Mouse (Mus musculus) hindbrain, embryonic 16.5 days (tissue): Measurements from ENCODE around the gene LTO1. TPM values are rescaled to one million over a fixed set of nuclear protein-coding genes. Genes with fewer than 3 reads are reported as not detected.
A peak's percentile ranks its signal among the peaks of the same experiment; 100 is the strongest.

Source experiments
- ATAC-seq: fragments of 200-750 bp; cut with Nextera tagmentation; 2 replicates; pipeline ENCODE4 v1.8.0; 2017; ENCODE audit warnings: moderate TSS enrichment, moderate library complexity
- H3K27ac ChIP-seq: fragments of 300-500 bp; sonication (generic); 2 replicates; pipeline ENCODE4 v1.5.1; 2014; ENCODE audit warnings: low read depth, mild to moderate bottlenecking, control low read depth, low read length, moderate library complexity
- H3K27me3 ChIP-seq: fragments of 300-500 bp; sonication (generic); replicated peaks from 2 replicates; pipeline ENCODE4 v1.6.1; 2014; ENCODE audit warnings: low read length; ENCODE audit not compliant: control insufficient read depth, insufficient read depth
- H3K36me3 ChIP-seq: fragments of 300-500 bp; sonication (generic); 2 replicates; pipeline ENCODE4 v1.6.1; 2014; ENCODE audit warnings: mild to moderate bottlenecking, low read length, moderate library complexity, mixed read lengths; ENCODE audit not compliant: control insufficient read depth, insufficient read depth
- H3K4me1 ChIP-seq: fragments of 300-500 bp; sonication (generic); 2 replicates; pipeline ENCODE4 v1.6.1; 2014; ENCODE audit warnings: low read depth, low read length; ENCODE audit not compliant: control insufficient read depth, insufficient read depth
- H3K4me2 ChIP-seq: fragments of 300-500 bp; sonication (generic); 2 replicates; pipeline ENCODE4 v1.6.1; 2014; ENCODE audit warnings: mild to moderate bottlenecking, low read length, control low read depth, moderate library complexity
- H3K4me3 ChIP-seq: fragments of 300-500 bp; sonication (generic); 2 replicates; pipeline ENCODE4 v1.5.1; 2014; ENCODE audit warnings: mild to moderate bottlenecking, low read length, control low read depth, moderate library complexity
- H3K9ac ChIP-seq: fragments of 300-500 bp; sonication (generic); 2 replicates; pipeline ENCODE4 v1.6.1; 2014; ENCODE audit warnings: low read depth, mild to moderate bottlenecking, control low read depth, low read length, moderate library complexity
- H3K9me3 ChIP-seq: fragments of 300-500 bp; sonication (generic); 2 replicates; pipeline ENCODE4 v1.6.1; 2014; ENCODE audit warnings: mild to moderate bottlenecking, low read length, moderate library complexity; ENCODE audit not compliant: control insufficient read depth
- WGBS: fragments of 180-500 bp; shearing (Covaris S2); extraction: QIAGEN DNeasy Blood & Tissue Kit; methylation state at CpG from one replicate; pipeline ENCODE4 v1.1.7; 2014; 5-methylcytosine and 5-hydroxymethylcytosine counted together
- polyA plus RNA-seq: library from polyadenylated mRNA; unstranded; fragments of >200 nt; fragmentation: Nextera tagmentation; extraction: Ambion mirVana; gene quantifications from 2 replicates; pipeline ENCODE4 v1.2.1, GENCODE M21; 2015

Gene LTO1
- polyA plus RNA-seq: 29.7 and 32.5 TPM in 2 replicates

GRCm38 (mm10) chr7:144914948-144915750 is at the start of gene LTO1:
TSS of gene LTO1 (plus strand) at chr7:144915100.
- Histone ChIP-seq H3K9me3 (no peaks in the 10 kb centered on the region), H3K36me3 (peaks cover 8% of the 10 kb centered on the region), H3K27me3 (no peaks in the 10 kb centered on the region), H3K4me3 (peak within 1 kb of the TSS; percentile 82), H3K4me1 (peaks cover 9% of the 10 kb centered on the region), H3K27ac (peak within 1 kb of the TSS; percentile 82), H3K4me2 (peak within 1 kb of the TSS; percentile 91), H3K9ac (peak within 1 kb of the TSS; percentile 81)
- WGBS: under 1% methylated on average over 55 of the region's 55 CpGs
- peak; percentile 92 for ATAC-seq

GRCm38 (mm10) chr7:144867161-144867560 is 47.7 kb upstream of the LTO1 start:
- peaks cover 25% of the 10 kb centered on the region for H3K27me3 ChIP-seq
- no peak overlapping the region for H3K9ac ChIP-seq
- no peak overlapping the region for H3K4me3 ChIP-seq
- 78% methylated on average over 4 of the region's 4 CpGs for WGBS
- H3K9me3 ChIP-seq: no peaks in the 10 kb centered on the region
- H3K36me3 ChIP-seq: no peaks in the 10 kb centered on the region
- H3K4me1 ChIP-seq: no peaks in the 10 kb centered on the region
- no peak for ATAC-seq
- H3K27ac ChIP-seq: no peak overlapping the region
- no peak overlapping the region for H3K4me2 ChIP-seq

GRCm38 (mm10) chr7:144867602-144868001 is 47.3 kb upstream of the LTO1 start:
- Histone ChIP-seq H3K36me3 (no peaks in the 10 kb centered on the region), H3K4me1 (no peaks in the 10 kb centered on the region), H3K27ac (no peak overlapping the region), H3K4me3 (no peak overlapping the region), H3K4me2 (no peak overlapping the region), H3K27me3 (peaks cover 25% of the 10 kb centered on the region), H3K9me3 (no peaks in the 10 kb centered on the region), H3K9ac (no peak overlapping the region)
- ATAC-seq: no peak
- WGBS: 78% methylated on average over 8 of the region's 8 CpGs

- Histone ChIP-seq H3K27me3 (no peaks in the 10 kb centered on the region), H3K4me3 (no peak overlapping the region), H3K36me3 (no peaks in the 10 kb centered on the region), H3K27ac (no peak overlapping the region), H3K9me3 (no peaks in the 10 kb centered on the region), H3K4me2 (no peak overlapping the region), H3K4me1 (no peaks in the 10 kb centered on the region), H3K9ac (no peak overlapping the region)
- WGBS: 79% methylated on average over 4 of the region's 4 CpGs
- no peak for ATAC-seq
Measured at GRCm38 (mm10) chr7:144872420-144872819, 42.5 kb upstream of the LTO1 start.

GRCm38 (mm10) chr7:144873160-144873559 is 41.7 kb upstream of the LTO1 start:
- Histone ChIP-seq H3K4me2 (no peak overlapping the region), H3K27me3 (no peaks in the 10 kb centered on the region), H3K4me1 (no peaks in the 10 kb centered on the region), H3K36me3 (no peaks in the 10 kb centered on the region), H3K4me3 (no peak overlapping the region), H3K9me3 (no peaks in the 10 kb centered on the region), H3K27ac (no peak overlapping the region), H3K9ac (no peak overlapping the region)
- ATAC-seq: no peak
- WGBS: 70% methylated on average over 4 of the region's 4 CpGs

- H3K36me3 ChIP-seq: no peaks in the 10 kb centered on the region
- no peaks in the 10 kb centered on the region for H3K9me3 ChIP-seq
- no peaks in the 10 kb centered on the region for H3K4me1 ChIP-seq
- H3K9ac ChIP-seq: no peak overlapping the region
- H3K27me3 ChIP-seq: no peaks in the 10 kb centered on the region
- H3K4me2 ChIP-seq: no peak overlapping the region
- no peak for ATAC-seq
- H3K4me3 ChIP-seq: no peak overlapping the region
- 85% methylated on average over 4 of the region's 4 CpGs for WGBS
- no peak overlapping the region for H3K27ac ChIP-seq
Measured at GRCm38 (mm10) chr7:144874226-144874625, 40.7 kb upstream of the LTO1 start.

GRCm38 (mm10) chr7:144878401-144878800 is 36.5 kb upstream of the LTO1 start:
- Histone ChIP-seq H3K27ac (no peak overlapping the region), H3K4me3 (no peak overlapping the region), H3K36me3 (no peaks in the 10 kb centered on the region), H3K4me1 (no peaks in the 10 kb centered on the region), H3K9ac (no peak overlapping the region), H3K4me2 (no peak overlapping the region), H3K9me3 (no peaks in the 10 kb centered on the region), H3K27me3 (no peaks in the 10 kb centered on the region)
- WGBS: 94% methylated on average over 1 of the region's 1 CpGs
- ATAC-seq: no peak

GRCm38 (mm10) chr7:144883106-144883505 is 31.8 kb upstream of the LTO1 start:
- H3K9ac ChIP-seq: no peak overlapping the region
- no peaks in the 10 kb centered on the region for H3K9me3 ChIP-seq
- no peaks in the 10 kb centered on the region for H3K27me3 ChIP-seq
- H3K4me3 ChIP-seq: no peak overlapping the region
- no peak overlapping the region for H3K4me2 ChIP-seq
- no peak overlapping the region for H3K27ac ChIP-seq
- ATAC-seq: no peak
- 40% methylated on average over 2 of the region's 2 CpGs for WGBS
- no peaks in the 10 kb centered on the region for H3K36me3 ChIP-seq
- no peaks in the 10 kb centered on the region for H3K4me1 ChIP-seq

- no peaks in the 10 kb centered on the region for H3K9me3 ChIP-seq
- no peak overlapping the region for H3K9ac ChIP-seq
- no peaks in the 10 kb centered on the region; the same call in 1 of the 2 replicates for H3K27me3 ChIP-seq
- H3K4me1 ChIP-seq: no peaks in the 10 kb centered on the region
- 93% methylated on average over 2 of the region's 2 CpGs for WGBS
- no peak overlapping the region for H3K27ac ChIP-seq
- H3K4me3 ChIP-seq: no peak overlapping the region
- H3K4me2 ChIP-seq: no peak overlapping the region
- ATAC-seq: no peak
- H3K36me3 ChIP-seq: no peaks in the 10 kb centered on the region
Measured at GRCm38 (mm10) chr7:144887672-144888071, 27.2 kb upstream of the LTO1 start.
